Mouse (Mus musculus) intestine, postnatal 0 days (tissue): ENCODE measurements at regions not wholly inside any gene's neighbourhood (a gene's known extent, or its start where the extent isn't known, plus 50 kb on each side); places are given as distances from the start of the nearest gene placed in this dataset.

Experiments
- ATAC-seq: fragments of 200-750 bp; cut with Nextera tagmentation; 2 replicates; pipeline ENCODE4 v1.8.0; 2017; ENCODE audit warnings: mild to moderate bottlenecking, moderate TSS enrichment, moderate library complexity
- H3K27ac ChIP-seq: fragments of 300-500 bp; sonication (generic); 2 replicates; pipeline ENCODE4 v1.5.1; 2014; ENCODE audit warnings: mild to moderate bottlenecking, low read depth, low read length, moderate library complexity
- H3K27me3 ChIP-seq: fragments of 300-500 bp; sonication (generic); replicated peaks from 2 replicates; pipeline ENCODE4 v1.6.1; 2014; ENCODE audit warnings: low read length, mixed read lengths; ENCODE audit not compliant: control insufficient read depth, insufficient read depth
- H3K36me3 ChIP-seq: fragments of 300-500 bp; sonication (generic); 2 replicates; pipeline ENCODE4 v1.6.1; 2014; ENCODE audit warnings: mild to moderate bottlenecking, moderate library complexity; ENCODE audit not compliant: control insufficient read depth, insufficient read depth
- H3K4me1 ChIP-seq: fragments of 300-500 bp; sonication (generic); replicated peaks from 2 replicates; pipeline ENCODE4 v1.6.1; 2014; ENCODE audit warnings: antibody characterized with exemption, low read length, mixed read lengths; ENCODE audit not compliant: control insufficient read depth, insufficient read depth
- H3K4me2 ChIP-seq: fragments of 300-500 bp; sonication (generic); replicated peaks from 2 replicates; pipeline ENCODE4 v1.6.1; 2014; ENCODE audit warnings: low read depth, mild to moderate bottlenecking, moderate library complexity
- H3K4me3 ChIP-seq: fragments of 300-500 bp; sonication (generic); 2 replicates; pipeline ENCODE4 v1.5.1; 2014; ENCODE audit warnings: low read depth, low read length
- H3K9ac ChIP-seq: fragments of 300-500 bp; sonication (generic); 2 replicates; pipeline ENCODE4 v1.6.1; 2014; ENCODE audit warnings: mild to moderate bottlenecking, low read depth, low read length
- H3K9me3 ChIP-seq: fragments of 300-500 bp; sonication (generic); 2 replicates; pipeline ENCODE4 v1.6.1; 2016; ENCODE audit warnings: mixed run types; ENCODE audit not compliant: control insufficient read depth
- CTCF ChIP-seq: sonication (generic); IDR thresholded peaks from 2 replicates; pipeline ENCODE4 v1.5.1; 2016; ENCODE audit warnings: low read depth, mild to moderate bottlenecking, control low read depth, antibody characterized with exemption, moderate library complexity
- WGBS: fragments of 180-500 bp; shearing (Covaris S2); extraction: QIAGEN DNeasy Blood & Tissue Kit; methylation state at CpG from one replicate; pipeline ENCODE4 v1.1.7; 2014; 5-methylcytosine and 5-hydroxymethylcytosine counted together

DNA sequence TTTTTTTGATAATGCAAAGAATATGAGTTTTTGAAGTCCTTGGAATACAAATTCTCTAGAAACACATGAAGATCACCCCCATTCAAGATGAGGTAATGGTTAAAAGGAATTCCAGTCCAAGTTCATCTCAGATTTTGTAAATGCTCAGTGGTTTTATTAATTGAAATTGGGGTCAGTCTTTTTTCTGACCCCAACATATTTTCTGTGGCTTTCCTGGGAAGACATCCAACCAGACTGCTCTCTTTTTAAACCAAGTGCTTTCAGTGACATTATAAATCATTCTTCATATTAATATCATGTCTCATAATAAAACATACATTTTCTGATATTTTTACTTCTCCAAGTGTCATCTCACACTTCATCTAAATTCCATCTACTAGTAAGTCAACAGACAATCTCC lies 725.0 kb upstream of the Kirrel3 start:
- Histone ChIP-seq H3K9me3 (no peaks in the 10 kb centered on the region), H3K27ac (no peak overlapping the region), H3K4me3 (no peak overlapping the region), H3K4me1 (no peaks in the 10 kb centered on the region), H3K27me3 (no peaks in the 10 kb centered on the region), H3K9ac (no peak overlapping the region), H3K4me2 (no peak overlapping the region), H3K36me3 (no peaks in the 10 kb centered on the region)
- TF ChIP-seq CTCF: no peak
- no peak for ATAC-seq

GRCm38 (mm10) chr9:33766235-33766634 lies 719.5 kb upstream of the Kirrel3 start:
- Histone ChIP-seq H3K27me3 (no peaks in the 10 kb centered on the region), H3K36me3 (no peaks in the 10 kb centered on the region), H3K9me3 (no peaks in the 10 kb centered on the region), H3K4me3 (no peak overlapping the region), H3K4me1 (no peaks in the 10 kb centered on the region), H3K9ac (no peak overlapping the region), H3K27ac (no peak overlapping the region), H3K4me2 (no peak overlapping the region)
- no peak for ATAC-seq
- no peak for TF ChIP-seq CTCF
- WGBS: 83% methylated on average over 2 of the region's 2 CpGs

- Histone ChIP-seq H3K9ac (no peak overlapping the region), H3K36me3 (no peaks in the 10 kb centered on the region), H3K4me1 (no peaks in the 10 kb centered on the region), H3K27ac (no peak overlapping the region), H3K4me3 (no peak overlapping the region), H3K9me3 (no peaks in the 10 kb centered on the region), H3K27me3 (no peaks in the 10 kb centered on the region), H3K4me2 (no peak overlapping the region)
- ATAC-seq: no peak
- WGBS: 91% methylated on average over 2 of the region's 2 CpGs
- TF ChIP-seq CTCF: 0 out of 2 replicates have a peak, but pooled peaks have one; percentile 7
Measured at GRCm38 (mm10) chr9:33769811-33770210, 715.9 kb upstream of the Kirrel3 start.

DNA sequence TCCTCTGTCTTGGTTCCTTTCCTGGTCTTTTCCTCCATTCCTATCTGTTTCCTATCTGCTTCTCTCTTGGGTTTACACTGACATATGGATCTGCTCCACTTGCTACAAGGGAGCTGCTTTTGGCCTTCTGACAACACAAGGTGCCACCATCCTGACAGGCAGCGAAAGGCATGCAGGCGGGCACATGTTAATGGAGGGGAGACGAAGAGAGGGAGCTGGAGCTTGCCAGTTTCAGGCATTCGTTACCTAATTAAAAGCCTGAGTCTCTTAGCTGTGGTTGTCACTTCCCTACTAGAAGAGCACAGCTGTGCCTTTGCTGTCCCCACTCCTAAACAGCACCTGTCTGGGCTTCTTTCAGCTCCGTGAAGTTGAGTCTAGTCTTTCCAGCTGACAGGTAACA lies 711.5 kb upstream of the Kirrel3 start:
- H3K9ac ChIP-seq: no peak overlapping the region
- no peaks in the 10 kb centered on the region for H3K27me3 ChIP-seq
- H3K4me1 ChIP-seq: no peaks in the 10 kb centered on the region
- whole genome bisulfite sequencing: 87% methylated on average over 5 of the region's 5 CpGs
- H3K36me3 ChIP-seq: no peaks in the 10 kb centered on the region
- no peak overlapping the region for H3K4me3 ChIP-seq
- ATAC-seq: no peak
- no peak overlapping the region for H3K27ac ChIP-seq
- H3K4me2 ChIP-seq: no peak overlapping the region
- TF ChIP-seq CTCF: no peak
- H3K9me3 ChIP-seq: no peaks in the 10 kb centered on the region

GRCm38 (mm10) chr9:33790617-33791016 lies 695.1 kb upstream of the Kirrel3 start:
- no peak overlapping the region for H3K27ac ChIP-seq
- H3K4me1 ChIP-seq: no peaks in the 10 kb centered on the region
- 76% methylated on average over 4 of the region's 4 CpGs for WGBS
- no peaks in the 10 kb centered on the region for H3K27me3 ChIP-seq
- no peak for TF ChIP-seq CTCF
- no peak overlapping the region for H3K9ac ChIP-seq
- H3K4me3 ChIP-seq: no peak overlapping the region
- no peak overlapping the region for H3K4me2 ChIP-seq
- H3K9me3 ChIP-seq: no peaks in the 10 kb centered on the region
- no peak for ATAC-seq
- no peaks in the 10 kb centered on the region for H3K36me3 ChIP-seq

- Histone ChIP-seq H3K27me3 (no peaks in the 10 kb centered on the region), H3K36me3 (no peaks in the 10 kb centered on the region), H3K4me2 (no peak overlapping the region), H3K9me3 (no peaks in the 10 kb centered on the region), H3K4me1 (no peaks in the 10 kb centered on the region), H3K27ac (no peak overlapping the region), H3K4me3 (no peak overlapping the region), H3K9ac (no peak overlapping the region)
- no peak for ATAC-seq
- WGBS: 75% methylated on average over 6 of the region's 6 CpGs
- TF ChIP-seq CTCF: no peak
Measured at GRCm38 (mm10) chr9:33800250-33800649, 685.4 kb upstream of the Kirrel3 start.

DNA sequence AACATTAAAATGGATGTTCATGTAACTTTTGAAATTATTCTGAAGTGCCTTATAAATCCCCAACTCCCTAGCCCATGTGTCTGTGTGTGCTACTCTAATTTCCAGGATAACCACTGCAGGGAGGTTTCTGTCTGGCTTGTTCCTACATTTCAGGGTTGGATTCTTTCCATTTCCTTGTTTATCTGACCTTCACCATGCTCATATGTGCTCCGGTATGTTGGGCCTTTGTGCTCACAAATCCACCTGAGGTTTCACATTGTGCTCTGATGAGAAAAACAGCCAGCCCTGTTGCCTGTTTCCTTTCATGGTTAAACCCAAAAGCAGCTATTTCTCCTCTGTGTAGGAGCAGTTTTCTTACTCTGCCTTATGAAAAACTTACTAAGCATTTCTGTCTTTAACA lies 684.9 kb upstream of the Kirrel3 start:
- Histone ChIP-seq H3K9me3 (no peaks in the 10 kb centered on the region), H3K27ac (no peak overlapping the region), H3K4me2 (no peak overlapping the region), H3K4me1 (no peaks in the 10 kb centered on the region), H3K9ac (no peak overlapping the region), H3K36me3 (no peaks in the 10 kb centered on the region), H3K27me3 (no peaks in the 10 kb centered on the region), H3K4me3 (no peak overlapping the region)
- no peak for TF ChIP-seq CTCF
- WGBS: 26% methylated on average over 1 of the region's 1 CpGs
- no peak for ATAC-seq
